In the genomic region with DNA sequence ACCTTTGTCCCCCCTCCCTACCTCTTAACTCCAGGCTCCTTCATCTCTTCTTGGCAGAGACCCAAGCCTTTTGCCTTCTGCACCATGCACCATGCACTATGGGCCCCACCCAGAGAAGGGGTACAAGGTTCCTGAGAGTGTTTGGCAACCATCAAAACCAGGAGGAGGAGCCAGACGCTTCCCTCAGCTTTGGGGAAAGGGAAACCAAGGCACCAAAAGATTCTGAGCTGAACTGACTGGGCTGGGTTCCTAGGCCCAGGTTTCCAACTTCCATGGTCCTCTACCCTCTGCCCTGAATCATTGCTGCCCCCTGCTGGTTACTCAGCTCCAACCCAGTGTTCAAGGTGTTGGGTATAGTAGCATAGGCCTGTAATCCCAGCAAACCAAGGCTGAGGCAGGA, we compare ENCODE assay signal across 9 mouse cellular contexts. TPM values are rescaled to one million over a fixed set of nuclear protein-coding genes. Genes with fewer than 3 reads are reported as not detected.
DNase-seq lines count a peak whose midpoint lies in the region; ATAC-seq and TF ChIP-seq lines count a peak whose summit lies in the region.
"Had no signal": no experiment of that assay in that cellular context is flagged by ENCODE, and none has a peak within 500 bp of the region (broad histone marks: within the 10 kb centered on the region; RNA-seq: fewer than 3 reads in every experiment).

No protein-coding gene starts in this region.

- no peaks in the 10 kb centered on the region for H3K27me3 ChIP-seq in intestine, embryonic 14.5 days (replicated peaks; ENCODE audit: control insufficient read depth, insufficient read depth, low read length)
- no peaks in the 10 kb centered on the region for H3K27me3 ChIP-seq in lung, embryonic 14.5 days (ENCODE audit: insufficient read depth, low read length)
- H3K27me3 ChIP-seq: hindbrain, embryonic 15.5 days had no signal

- H3K4me2 ChIP-seq in intestine, embryonic 14.5 days (ENCODE audit: low read length) = no peak overlapping the region
- no peak overlapping the region for H3K4me2 ChIP-seq in lung, embryonic 14.5 days
- H3K4me2 ChIP-seq: hindbrain, embryonic 15.5 days had no signal

- TF ChIP-seq CTCF in cortical plate, adult 2 months (IDR thresholded peaks at IDR 0.05; ENCODE audit: extremely low read depth, insufficient read depth, low read length) = peak; percentile 73
- peak; percentile 83 for TF ChIP-seq CTCF in lung, embryonic 14.5 days (IDR thresholded peaks at IDR 0.05; ENCODE audit: low read depth)

- H3K4me1 ChIP-seq in cortical plate, adult 2 months (ENCODE audit: control insufficient read depth, insufficient read depth, low read length) = no peaks in the 10 kb centered on the region
- peaks cover 13% of the 10 kb centered on the region for H3K4me1 ChIP-seq in intestine, embryonic 14.5 days (replicated peaks; ENCODE audit: control insufficient read depth, insufficient read depth, low read length)
- peaks cover 14% of the 10 kb centered on the region; the same call in 1 of the 2 replicates for H3K4me1 ChIP-seq in lung, embryonic 14.5 days (ENCODE audit: insufficient read depth)
- H3K4me1 ChIP-seq: hindbrain, embryonic 15.5 days had no signal

- 50% methylated on average over 1 of the region's 1 CpGs for WGBS in intestine, embryonic 14.5 days
- WGBS in lung, embryonic 14.5 days = 52% methylated on average over 1 of the region's 1 CpGs

- no peak overlapping the region for H3K4me3 ChIP-seq in cortical plate, adult 2 months (ENCODE audit: insufficient read depth, low read length)
- H3K4me3 ChIP-seq in intestine, embryonic 14.5 days (ENCODE audit: low read depth, low read length) = no peak overlapping the region
- no peak overlapping the region for H3K4me3 ChIP-seq in lung, embryonic 14.5 days (ENCODE audit: low read depth, low read length)
- H3K4me3 ChIP-seq: hindbrain, embryonic 15.5 days had no signal

- H3K36me3 ChIP-seq in intestine, embryonic 14.5 days (ENCODE audit: control insufficient read depth, insufficient read depth, low read length) = peaks cover 10% of the 10 kb centered on the region
- peaks cover 11% of the 10 kb centered on the region; the same call in 1 of the 2 replicates for H3K36me3 ChIP-seq in lung, embryonic 14.5 days (ENCODE audit: insufficient read depth)

- no peaks in the 10 kb centered on the region for H3K9me3 ChIP-seq in intestine, embryonic 14.5 days (ENCODE audit: control insufficient read depth, low read length)
- H3K9me3 ChIP-seq in lung, embryonic 14.5 days (ENCODE audit: low read depth, low read length) = no peaks in the 10 kb centered on the region
- H3K9me3 ChIP-seq: hindbrain, embryonic 15.5 days had no signal

- DNase-seq in cerebellum, postnatal 10 days = peak; percentile 72 to 73
- DNase-seq in cerebellum, adult 11-12 months = no peak
- peak; percentile 33 to 64 for DNase-seq in right cerebral cortex, adult 2 months (ENCODE audit: low spot score in 2 of 2)
- no peak for DNase-seq in right cerebral cortex, postnatal 36 days (ENCODE audit: low spot score in 2 of 2)
- DNase-seq in intestine, embryonic 14.5 days (ENCODE audit: low spot score) = peak; percentile 60
- DNase-seq in lung, embryonic 14.5 days = peak; percentile 78
- peak; percentile 72 to 87 for DNase-seq in spleen, postnatal 10 days (ENCODE audit: low spot score in 2 of 2)

- no peak overlapping the region for H3K9ac ChIP-seq in intestine, embryonic 14.5 days (ENCODE audit: low read length)
- no peak overlapping the region for H3K9ac ChIP-seq in lung, embryonic 14.5 days
- H3K9ac ChIP-seq: hindbrain, embryonic 15.5 days had no signal

- ATAC-seq in intestine, embryonic 14.5 days (replicated peaks; ENCODE audit: low FRiP score, low TSS enrichment, low read depth) = no peak
- ATAC-seq in lung, embryonic 14.5 days (ENCODE audit: insufficient read depth) = no peak

- no peak for TF ChIP-seq POLR2A in cortical plate, adult 2 months (IDR thresholded peaks at IDR 0.05; ENCODE audit: extremely low read depth, insufficient read depth, low read length)

- H3K27ac ChIP-seq in cortical plate, adult 2 months (ENCODE audit: insufficient read depth, low read length) = no peak overlapping the region
- no peak overlapping the region for H3K27ac ChIP-seq in intestine, embryonic 14.5 days (ENCODE audit: low read depth)
- H3K27ac ChIP-seq in lung, embryonic 14.5 days (ENCODE audit: low read depth) = no peak overlapping the region
- H3K27ac ChIP-seq: hindbrain, embryonic 15.5 days had no signal

RNA-seq across cellular contexts. Expression of gene Cldn15, which starts 4.3 kb away (rescaled TPM):
- polyA plus RNA-seq in cortical plate, adult 2 months (2012; rRNA removed) = 0.21 and 0.33 TPM in 2 replicates
- 12.7 and 18.4 TPM in 2 replicates for polyA plus RNA-seq in intestine, embryonic 14.5 days (2014; fragmentation: Nextera tagmentation; extraction: Ambion mirVana)
- 5.3 and 5.7 TPM in 2 replicates for polyA plus RNA-seq in lung, embryonic 14.5 days (2014; fragmentation: Nextera tagmentation; extraction: Ambion mirVana)

RNA-seq across cellular contexts. Expression of gene Plod3, which starts 16.1 kb away (rescaled TPM):
- 34.5 and 36.6 TPM in 2 replicates for polyA plus RNA-seq in cortical plate, adult 2 months (2012; rRNA removed)
- polyA plus RNA-seq in intestine, embryonic 14.5 days (2014; fragmentation: Nextera tagmentation; extraction: Ambion mirVana) = 42.0 and 44.1 TPM in 2 replicates
- polyA plus RNA-seq in lung, embryonic 14.5 days (2014; fragmentation: Nextera tagmentation; extraction: Ambion mirVana) = 43.5 and 43.7 TPM in 2 replicates

RNA-seq across cellular contexts. Expression of gene Znhit1, which starts 17.1 kb away (rescaled TPM):
- polyA plus RNA-seq in cortical plate, adult 2 months (2012; rRNA removed) = 94.7 and 96.2 TPM in 2 replicates
- 102 and 104 TPM in 2 replicates for polyA plus RNA-seq in intestine, embryonic 14.5 days (2014; fragmentation: Nextera tagmentation; extraction: Ambion mirVana)
- 88.9 and 97.4 TPM in 2 replicates for polyA plus RNA-seq in lung, embryonic 14.5 days (2014; fragmentation: Nextera tagmentation; extraction: Ambion mirVana)

RNA-seq across cellular contexts. Expression of gene Fis1, which starts 17.6 kb away (rescaled TPM):
- 416 and 433 TPM in 2 replicates for polyA plus RNA-seq in cortical plate, adult 2 months (2012; rRNA removed)
- 309 and 315 TPM in 2 replicates for polyA plus RNA-seq in intestine, embryonic 14.5 days (2014; fragmentation: Nextera tagmentation; extraction: Ambion mirVana)
- polyA plus RNA-seq in lung, embryonic 14.5 days (2014; fragmentation: Nextera tagmentation; extraction: Ambion mirVana) = 306 and 314 TPM in 2 replicates

RNA-seq across cellular contexts. Expression of gene Vgf, which starts 55.5 kb away (rescaled TPM):
- polyA plus RNA-seq in cortical plate, adult 2 months (2012; rRNA removed) = 158 and 168 TPM in 2 replicates
- polyA plus RNA-seq in intestine, embryonic 14.5 days (2014; fragmentation: Nextera tagmentation; extraction: Ambion mirVana) = 0.36 and 0.53 TPM in 2 replicates
- polyA plus RNA-seq in lung, embryonic 14.5 days (2014; fragmentation: Nextera tagmentation; extraction: Ambion mirVana) = 0.12 and 0.13 TPM in 2 replicates

Comparison
In these comparisons a context has a peak if more than half of its experiments do, and no peak if none do; other contexts are left out.
1. DNase-seq: peak in cerebellum, postnatal 10 days (2 of 2), right cerebral cortex, adult 2 months (2 of 2), intestine, embryonic 14.5 days (single experiment), lung, embryonic 14.5 days (single experiment) and spleen, postnatal 10 days (2 of 2); none in cerebellum, adult 11-12 months (single experiment) and right cerebral cortex, postnatal 36 days (0 of 2).